Mouse (Mus musculus) fibroblast of lung, adult 2 months (primary cell): ENCODE data around the gene Ppp6r3.

Experiments
- DNase-seq: peaks from one replicate; pipeline ENCODE4 v3.0.0-alpha.2; 2011; ENCODE audit warnings: low read depth

The Ppp6r3 gene

GRCm38 (mm10) chr19:3431066-3431465 is 144.5 kb downstream of the Ppp6r3 start:
- no peak for DNase-seq

GRCm38 (mm10) chr19:3429156-3429816 is 146.3 kb downstream of the Ppp6r3 start:
- DNase-seq = no peak

GRCm38 (mm10) chr19:3428057-3428830 is 147.3 kb downstream of the Ppp6r3 start:
- DNase-seq = no peak

- DNase-seq = no peak
Measured at GRCm38 (mm10) chr19:3424214-3424613, 151.3 kb downstream of the Ppp6r3 start.

- DNase-seq = no peak
Measured at GRCm38 (mm10) chr19:3422981-3423380, 152.6 kb downstream of the Ppp6r3 start.

GRCm38 (mm10) chr19:3422488-3422887 is 153.1 kb downstream of the Ppp6r3 start:
- no peak for DNase-seq

GRCm38 (mm10) chr19:3419251-3419650 is 156.3 kb downstream of the Ppp6r3 start:
- peak; percentile 40 for DNase-seq

GRCm38 (mm10) chr19:3414268-3414733 is 161.2 kb downstream of the Ppp6r3 start, which contains the start of gene Gal:
Gene Gal (minus strand): TSS chr19:3414544.
- no peak for DNase-seq

GRCm38 (mm10) chr19:3405531-3406281 is 169.8 kb downstream of the Ppp6r3 start:
- no peak for DNase-seq
